Mouse (Mus musculus): ENCODE measurements around the gene Olfr1044. TPM values are rescaled to one million over a fixed set of nuclear protein-coding genes. Genes with fewer than 3 reads are reported as not detected.

Olfr1044 gene
- not detected for polyA plus RNA-seq (2014; fragmentation: Illumina TruSeq; extraction: RNeasy Lipid Tissue Mini Kit (QIAGEN cat#74804); ENCODE audit: low read depth, low replicate concordance)

DNA sequence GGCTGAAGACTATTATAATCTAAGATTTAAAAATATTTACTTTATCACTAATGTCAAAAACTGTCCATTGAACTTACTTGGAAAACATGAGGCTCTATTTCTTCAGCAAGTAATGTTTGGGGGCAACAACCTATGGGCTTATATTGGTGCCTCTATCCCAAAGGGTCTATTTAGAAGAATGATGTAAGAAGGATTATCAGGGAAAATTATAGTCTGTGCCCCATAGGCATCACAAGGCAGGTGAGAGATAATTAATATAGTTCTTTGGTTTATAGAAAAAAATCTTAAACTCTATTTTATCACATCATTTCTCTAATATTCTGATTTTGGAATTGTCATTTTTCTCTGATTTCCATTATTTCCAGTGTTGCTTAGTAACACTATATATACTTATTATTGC lies at the start of gene Olfr1044:
Olfr1044 (minus strand) TSS at position 101 of the 400 bp plus-strand sequence.

DNA sequence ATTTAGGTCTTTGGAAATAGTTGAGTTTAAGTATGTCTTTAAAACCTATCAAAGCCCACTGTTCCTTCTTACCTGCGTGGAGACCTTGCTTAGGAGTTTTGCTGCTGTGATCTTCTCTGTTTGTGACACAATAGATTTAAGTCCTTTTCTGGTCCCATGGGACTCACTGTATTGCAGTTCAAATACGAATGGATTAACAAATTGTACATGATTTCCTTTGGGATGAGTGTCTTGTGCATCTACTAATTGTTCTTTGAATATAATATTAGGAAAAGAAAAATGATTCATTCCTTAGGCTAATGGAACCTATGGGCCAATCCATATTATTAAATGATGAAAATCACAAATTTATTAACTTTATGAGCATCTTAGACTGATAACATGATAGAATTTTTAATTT lies 41.6 kb upstream of the Olfr1044 start, which contains the start of gene Olfr1046:
Olfr1046 (minus strand) TSS at position 101 of the 400 bp plus-strand sequence.

DNA sequence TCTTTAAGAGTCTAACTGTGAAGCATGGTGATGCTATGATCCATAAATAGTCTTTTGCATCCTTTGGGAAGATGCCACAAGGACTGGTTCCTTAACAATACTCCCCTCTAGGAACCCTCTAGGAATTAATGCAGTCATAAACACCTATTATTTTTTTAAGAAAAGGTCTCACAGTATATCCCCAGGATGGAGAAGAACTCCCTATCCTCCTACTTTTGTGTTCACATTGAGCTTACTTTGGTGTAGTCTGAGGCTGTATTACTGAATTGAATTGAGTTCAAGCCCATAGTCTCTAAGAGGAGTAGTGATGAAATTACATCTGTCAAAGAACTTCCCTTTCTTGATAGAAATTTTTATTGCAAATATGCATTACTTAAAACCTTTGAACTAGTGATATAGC lies 25.3 kb upstream of the Olfr1044 start, which contains the start of gene Olfr1045:
Olfr1045 (minus strand) TSS at position 101 of the 400 bp plus-strand sequence.

DNA sequence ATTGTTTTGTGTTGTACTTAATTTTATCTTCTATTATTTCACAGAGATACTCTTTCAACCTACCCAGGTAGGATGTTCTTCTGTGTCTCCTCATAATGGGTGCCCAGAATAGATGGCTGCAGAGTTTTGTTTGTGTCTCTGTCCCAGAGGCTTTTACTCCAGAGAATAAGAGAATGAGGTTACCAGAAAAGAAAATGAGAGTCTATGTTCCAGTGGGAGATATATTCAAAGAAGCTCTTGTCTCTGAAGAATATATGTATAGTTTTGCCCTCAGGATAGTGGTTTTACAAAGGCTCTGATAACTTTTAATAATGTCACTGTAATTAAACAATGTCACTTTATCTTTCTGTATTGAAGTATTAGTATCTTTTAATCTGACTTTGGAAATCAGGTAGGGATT lies 8.0 kb upstream of the Olfr1044 start, which contains the start of gene Olfr52:
Olfr52 (minus strand) TSS at position 101 of the 400 bp plus-strand sequence.

DNA sequence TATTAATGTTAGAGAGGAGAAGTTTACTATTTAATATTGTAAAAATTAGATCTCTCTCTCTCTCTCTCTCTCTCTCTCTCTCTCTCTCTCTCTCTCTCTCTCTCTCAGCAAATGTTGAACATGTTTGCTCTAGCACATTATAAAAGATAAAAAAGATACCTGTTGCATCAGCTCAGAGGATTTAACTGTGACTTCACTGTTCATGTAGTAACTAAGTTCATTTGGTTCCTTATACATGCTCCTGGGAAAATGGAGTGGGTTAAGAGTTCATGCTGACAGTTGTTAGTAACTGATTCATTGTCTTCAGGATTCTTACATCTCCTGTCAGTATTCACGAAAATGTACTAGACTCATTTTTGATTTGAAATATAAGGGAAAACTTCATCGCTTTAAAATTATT lies 10.2 kb downstream of the Olfr1044 start, which contains the start of gene Olfr1043:
Olfr1043 (minus strand) TSS at position 101 of the 400 bp plus-strand sequence.

DNA sequence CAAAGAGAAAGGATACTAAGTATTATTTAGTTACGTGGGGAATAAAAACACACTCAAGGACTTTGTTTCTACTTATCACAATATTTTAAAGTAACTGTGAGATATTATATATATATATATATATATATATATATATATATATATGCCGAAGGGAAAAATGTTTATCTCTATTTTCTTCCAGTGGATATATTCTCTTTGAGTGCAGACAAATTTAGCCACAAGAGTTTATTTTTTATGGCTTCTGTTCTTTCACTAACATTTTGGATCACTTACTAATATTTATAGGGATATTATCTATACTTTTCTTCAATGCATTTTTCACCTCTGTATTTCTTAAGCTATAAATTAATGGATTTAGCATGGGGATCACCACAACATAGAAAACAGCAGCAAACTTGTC lies 15.9 kb downstream of the Olfr1044 start, which contains the start of gene Olfr1042:
Olfr1042 (minus strand) TSS at position 101 of the 400 bp plus-strand sequence.

DNA sequence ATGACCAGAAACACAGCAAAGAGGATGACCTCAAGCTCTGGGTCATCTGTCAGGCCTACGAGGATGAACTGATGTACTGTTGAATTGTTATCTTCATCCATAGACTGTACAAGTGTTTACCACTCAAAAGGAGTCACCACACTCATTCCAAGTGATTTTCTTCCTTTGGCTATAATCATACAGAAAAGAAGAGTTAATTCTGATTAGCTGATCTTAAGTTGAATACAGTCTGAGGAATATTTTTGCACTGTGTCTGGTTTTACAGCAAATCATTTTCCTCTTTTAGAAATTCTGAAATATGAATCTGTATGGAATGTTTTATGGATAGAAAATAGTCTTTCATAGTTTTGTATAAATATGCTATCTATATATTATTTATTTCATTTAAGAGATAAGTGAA lies 31.0 kb downstream of the Olfr1044 start, which contains the start of gene Olfr1040:
Olfr1040 (minus strand) TSS at position 101 of the 400 bp plus-strand sequence.

DNA sequence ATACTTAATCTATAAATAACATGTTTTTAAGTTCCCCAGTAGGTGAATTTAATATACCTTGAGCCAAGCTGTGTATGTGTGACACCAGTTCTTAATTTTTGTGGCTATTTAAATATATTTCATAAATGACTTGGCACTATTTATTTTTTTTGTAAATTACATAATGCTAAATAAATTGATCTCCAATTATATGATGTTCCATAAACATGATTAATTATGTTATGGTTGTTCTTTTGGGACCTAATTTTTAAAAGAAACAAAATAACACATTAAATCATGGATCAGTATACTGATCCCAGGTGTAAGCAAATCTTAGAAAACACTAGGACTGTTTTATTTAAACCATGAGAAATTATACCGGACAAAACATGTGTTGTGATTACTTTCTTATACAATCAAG lies 41.8 kb downstream of the Olfr1044 start, which contains the start of gene Olfr1039:
Olfr1039 (minus strand) TSS at position 101 of the 400 bp plus-strand sequence.

Other genes starting within 250 kb of the Olfr1044 start
- gene Olfr1028, start 227.4 kb downstream of the Olfr1044 start, polyA plus RNA-seq (2014; fragmentation: Illumina TruSeq; extraction: RNeasy Lipid Tissue Mini Kit (QIAGEN cat#74804); ENCODE audit: low read depth, low replicate concordance): not detected
- 0.17 TPM for gene Olfr1029, start 203.9 kb downstream of the Olfr1044 start, polyA plus RNA-seq (2014; fragmentation: Illumina TruSeq; extraction: RNeasy Lipid Tissue Mini Kit (QIAGEN cat#74804); ENCODE audit: low read depth, low replicate concordance)
- not detected for gene Olfr1030, start 198.5 kb downstream of the Olfr1044 start, polyA plus RNA-seq (2014; fragmentation: Illumina TruSeq; extraction: RNeasy Lipid Tissue Mini Kit (QIAGEN cat#74804); ENCODE audit: low read depth, low replicate concordance)
- not detected for gene Olfr1031, start 187.5 kb downstream of the Olfr1044 start, polyA plus RNA-seq (2014; fragmentation: Illumina TruSeq; extraction: RNeasy Lipid Tissue Mini Kit (QIAGEN cat#74804); ENCODE audit: low read depth, low replicate concordance)
- not detected for gene Olfr1032, start 172.3 kb downstream of the Olfr1044 start, polyA plus RNA-seq (2014; fragmentation: Illumina TruSeq; extraction: RNeasy Lipid Tissue Mini Kit (QIAGEN cat#74804); ENCODE audit: low read depth, low replicate concordance)
- gene Olfr1033, start 157.2 kb downstream of the Olfr1044 start, polyA plus RNA-seq (2014; fragmentation: Illumina TruSeq; extraction: RNeasy Lipid Tissue Mini Kit (QIAGEN cat#74804); ENCODE audit: low read depth, low replicate concordance): 12.2 TPM
- 2.3 TPM for gene Olfr1034, start 132.0 kb downstream of the Olfr1044 start, polyA plus RNA-seq (2014; fragmentation: Illumina TruSeq; extraction: RNeasy Lipid Tissue Mini Kit (QIAGEN cat#74804); ENCODE audit: low read depth, low replicate concordance)
- gene Olfr1036, start 103.8 kb downstream of the Olfr1044 start, polyA plus RNA-seq (2014; fragmentation: Illumina TruSeq; extraction: RNeasy Lipid Tissue Mini Kit (QIAGEN cat#74804); ENCODE audit: low read depth, low replicate concordance): not detected
- not detected for gene Olfr1037, start 90.4 kb downstream of the Olfr1044 start, polyA plus RNA-seq (2014; fragmentation: Illumina TruSeq; extraction: RNeasy Lipid Tissue Mini Kit (QIAGEN cat#74804); ENCODE audit: low read depth, low replicate concordance)
- gene Olfr1039, start 41.9 kb downstream of the Olfr1044 start, polyA plus RNA-seq (2014; fragmentation: Illumina TruSeq; extraction: RNeasy Lipid Tissue Mini Kit (QIAGEN cat#74804); ENCODE audit: low read depth, low replicate concordance): not detected
- not detected for gene Olfr1040, start 31.1 kb downstream of the Olfr1044 start, polyA plus RNA-seq (2014; fragmentation: Illumina TruSeq; extraction: RNeasy Lipid Tissue Mini Kit (QIAGEN cat#74804); ENCODE audit: low read depth, low replicate concordance)
- not detected for gene Olfr1042, start 16.0 kb downstream of the Olfr1044 start, polyA plus RNA-seq (2014; fragmentation: Illumina TruSeq; extraction: RNeasy Lipid Tissue Mini Kit (QIAGEN cat#74804); ENCODE audit: low read depth, low replicate concordance)
- not detected for gene Olfr1043, start 10.3 kb downstream of the Olfr1044 start, polyA plus RNA-seq (2014; fragmentation: Illumina TruSeq; extraction: RNeasy Lipid Tissue Mini Kit (QIAGEN cat#74804); ENCODE audit: low read depth, low replicate concordance)
- not detected for gene Olfr52, start 7.9 kb upstream of the Olfr1044 start, polyA plus RNA-seq (2014; fragmentation: Illumina TruSeq; extraction: RNeasy Lipid Tissue Mini Kit (QIAGEN cat#74804); ENCODE audit: low read depth, low replicate concordance)
- gene Olfr1045, start 25.2 kb upstream of the Olfr1044 start, polyA plus RNA-seq (2014; fragmentation: Illumina TruSeq; extraction: RNeasy Lipid Tissue Mini Kit (QIAGEN cat#74804); ENCODE audit: low read depth, low replicate concordance): not detected
- not detected for gene Olfr1046, start 41.5 kb upstream of the Olfr1044 start, polyA plus RNA-seq (2014; fragmentation: Illumina TruSeq; extraction: RNeasy Lipid Tissue Mini Kit (QIAGEN cat#74804); ENCODE audit: low read depth, low replicate concordance)
- not detected for gene Olfr1047, start 53.6 kb upstream of the Olfr1044 start, polyA plus RNA-seq (2014; fragmentation: Illumina TruSeq; extraction: RNeasy Lipid Tissue Mini Kit (QIAGEN cat#74804); ENCODE audit: low read depth, low replicate concordance)
- not detected for gene Olfr1048, start 62.5 kb upstream of the Olfr1044 start, polyA plus RNA-seq (2014; fragmentation: Illumina TruSeq; extraction: RNeasy Lipid Tissue Mini Kit (QIAGEN cat#74804); ENCODE audit: low read depth, low replicate concordance)
- gene Olfr1049, start 80.5 kb upstream of the Olfr1044 start, polyA plus RNA-seq (2014; fragmentation: Illumina TruSeq; extraction: RNeasy Lipid Tissue Mini Kit (QIAGEN cat#74804); ENCODE audit: low read depth, low replicate concordance): not detected
- gene Olfr1051, start 101.3 kb upstream of the Olfr1044 start, polyA plus RNA-seq (2014; fragmentation: Illumina TruSeq; extraction: RNeasy Lipid Tissue Mini Kit (QIAGEN cat#74804); ENCODE audit: low read depth, low replicate concordance): not detected
- not detected for gene Olfr1052, start 114.6 kb upstream of the Olfr1044 start, polyA plus RNA-seq (2014; fragmentation: Illumina TruSeq; extraction: RNeasy Lipid Tissue Mini Kit (QIAGEN cat#74804); ENCODE audit: low read depth, low replicate concordance)
- gene Olfr1053, start 137.5 kb upstream of the Olfr1044 start, polyA plus RNA-seq (2014; fragmentation: Illumina TruSeq; extraction: RNeasy Lipid Tissue Mini Kit (QIAGEN cat#74804); ENCODE audit: low read depth, low replicate concordance): not detected
- not detected for gene Olfr1054, start 157.6 kb upstream of the Olfr1044 start, polyA plus RNA-seq (2014; fragmentation: Illumina TruSeq; extraction: RNeasy Lipid Tissue Mini Kit (QIAGEN cat#74804); ENCODE audit: low read depth, low replicate concordance)
- gene Olfr1055, start 172.5 kb upstream of the Olfr1044 start, polyA plus RNA-seq (2014; fragmentation: Illumina TruSeq; extraction: RNeasy Lipid Tissue Mini Kit (QIAGEN cat#74804); ENCODE audit: low read depth, low replicate concordance): not detected
- not detected for gene Olfr1056, start 184.6 kb upstream of the Olfr1044 start, polyA plus RNA-seq (2014; fragmentation: Illumina TruSeq; extraction: RNeasy Lipid Tissue Mini Kit (QIAGEN cat#74804); ENCODE audit: low read depth, low replicate concordance)
- not detected for gene Olfr1057, start 200.6 kb upstream of the Olfr1044 start, polyA plus RNA-seq (2014; fragmentation: Illumina TruSeq; extraction: RNeasy Lipid Tissue Mini Kit (QIAGEN cat#74804); ENCODE audit: low read depth, low replicate concordance)
- not detected for gene Olfr1058, start 210.7 kb upstream of the Olfr1044 start, polyA plus RNA-seq (2014; fragmentation: Illumina TruSeq; extraction: RNeasy Lipid Tissue Mini Kit (QIAGEN cat#74804); ENCODE audit: low read depth, low replicate concordance)
- not detected for gene Olfr1061, start 236.2 kb upstream of the Olfr1044 start, polyA plus RNA-seq (2014; fragmentation: Illumina TruSeq; extraction: RNeasy Lipid Tissue Mini Kit (QIAGEN cat#74804); ENCODE audit: low read depth, low replicate concordance)
- not detected for gene Olfr1062, start 248.9 kb upstream of the Olfr1044 start, polyA plus RNA-seq (2014; fragmentation: Illumina TruSeq; extraction: RNeasy Lipid Tissue Mini Kit (QIAGEN cat#74804); ENCODE audit: low read depth, low replicate concordance)